In genomic region chr10:70799906-70800305, GRCm38 (mm10) we compare ENCODE assay signal across 14 mouse cellular contexts.
DNase-seq lines count a peak whose midpoint lies in the region; ATAC-seq and TF ChIP-seq lines count a peak whose summit lies in the region.
"Had no signal": no experiment of that assay in that cellular context is flagged by ENCODE, and none has a peak within 500 bp of the region (broad histone marks: within the 10 kb centered on the region; RNA-seq: fewer than 3 reads in every experiment).

No protein-coding gene starts in this region.

- no peaks in the 10 kb centered on the region for H3K36me3 ChIP-seq in heart, adult 2 months (ENCODE audit: control insufficient read depth, insufficient read depth, low read length)
- no peaks in the 10 kb centered on the region for H3K36me3 ChIP-seq in heart, embryonic 12.5 days
- H3K36me3 ChIP-seq in hindbrain, embryonic 16.5 days (ENCODE audit: control insufficient read depth, insufficient read depth, low read length): no peaks in the 10 kb centered on the region
- H3K36me3 ChIP-seq: liver, embryonic 15.5 days; neural tube, embryonic 12.5 days had no signal

- no peak overlapping the region for H3K9ac ChIP-seq in heart, adult 2 months (ENCODE audit: low read depth, low read length)
- no peak overlapping the region for H3K9ac ChIP-seq in heart, embryonic 12.5 days
- H3K9ac ChIP-seq in hindbrain, embryonic 16.5 days (ENCODE audit: low read depth, low read length): no peak overlapping the region
- H3K9ac ChIP-seq: liver, embryonic 15.5 days; neural tube, embryonic 12.5 days had no signal

- no peaks in the 10 kb centered on the region for H3K79me2 ChIP-seq in heart, adult 2 months (replicated peaks; ENCODE audit: control insufficient read depth, insufficient read depth, low read length)

- H3K27me3 ChIP-seq in heart, adult 2 months (ENCODE audit: control insufficient read depth, insufficient read depth, low read length): no peaks in the 10 kb centered on the region
- no peaks in the 10 kb centered on the region for H3K27me3 ChIP-seq in heart, embryonic 12.5 days (replicated peaks)
- H3K27me3 ChIP-seq in hindbrain, embryonic 16.5 days (replicated peaks; ENCODE audit: control insufficient read depth, insufficient read depth, low read length): no peaks in the 10 kb centered on the region
- H3K27me3 ChIP-seq: CH12.LX; liver, embryonic 15.5 days; neural tube, embryonic 12.5 days had no signal

- peak overlapping the region; percentile 51 for H3K27ac ChIP-seq in heart, adult 2 months
- H3K27ac ChIP-seq in heart, embryonic 12.5 days (ENCODE audit: poor library complexity, severe bottlenecking): no peak overlapping the region
- H3K27ac ChIP-seq in cortical plate, adult 2 months (ENCODE audit: insufficient read depth, low read length): peak overlapping the region; percentile 83
- peak overlapping the region; percentile 23 for H3K27ac ChIP-seq in hindbrain, embryonic 16.5 days (ENCODE audit: low read depth, low read length)
- H3K27ac ChIP-seq: liver, embryonic 15.5 days; neural tube, embryonic 12.5 days had no signal

- peaks cover 2% of the 10 kb centered on the region for H3K4me1 ChIP-seq in heart, adult 2 months (ENCODE audit: control insufficient read depth, insufficient read depth, low read length)
- no peaks in the 10 kb centered on the region for H3K4me1 ChIP-seq in heart, embryonic 12.5 days (replicated peaks)
- peaks cover 10% of the 10 kb centered on the region; the same call in 1 of the 2 replicates for H3K4me1 ChIP-seq in cortical plate, adult 2 months (ENCODE audit: control insufficient read depth, insufficient read depth, low read length)
- peaks cover 7% of the 10 kb centered on the region for H3K4me1 ChIP-seq in hindbrain, embryonic 16.5 days (ENCODE audit: control insufficient read depth, insufficient read depth, low read depth, low read length)
- H3K4me1 ChIP-seq: liver, embryonic 15.5 days had no signal

- no peaks in the 10 kb centered on the region; the same call in 1 of the 2 replicates for H3K9me3 ChIP-seq in heart, embryonic 12.5 days (replicated peaks)
- no peaks in the 10 kb centered on the region for H3K9me3 ChIP-seq in hindbrain, embryonic 16.5 days (ENCODE audit: control insufficient read depth, low read length)
- H3K9me3 ChIP-seq: liver, embryonic 15.5 days; neural tube, embryonic 12.5 days had no signal

- peak; percentile 11 to 24 for DNase-seq in heart, adult 2 months
- peak; percentile 61 for DNase-seq in 3T3-L1 (ENCODE audit: low read depth, low spot score)
- no peak for DNase-seq in adrenal gland, postnatal 25 days
- no peak for DNase-seq in urinary bladder, adult 18-20 months (ENCODE audit: low spot score in 2 of 2)
- no peak for DNase-seq in yolk sac, embryonic 10.5 days (ENCODE audit: low spot score)
- DNase-seq: kidney, adult 18-20 months; spleen, adult 18-20 months; thymus, adult 2 months had no signal

- H3K4me2 ChIP-seq in heart, embryonic 12.5 days: no peak overlapping the region
- H3K4me2 ChIP-seq in hindbrain, embryonic 16.5 days (ENCODE audit: low read length): no peak overlapping the region
- H3K4me2 ChIP-seq: liver, embryonic 15.5 days; neural tube, embryonic 12.5 days had no signal

- 69% methylated on average over 5 of the region's 5 CpGs for WGBS in heart, adult 2 months
- WGBS in heart, embryonic 12.5 days: 79% methylated on average over 5 of the region's 5 CpGs
- 72% methylated on average over 5 of the region's 5 CpGs for WGBS in hindbrain, embryonic 16.5 days

- no peak overlapping the region for H3K4me3 ChIP-seq in heart, adult 2 months
- no peak overlapping the region for H3K4me3 ChIP-seq in heart, embryonic 12.5 days
- no peak overlapping the region for H3K4me3 ChIP-seq in cortical plate, adult 2 months (ENCODE audit: insufficient read depth, low read length)
- H3K4me3 ChIP-seq in hindbrain, embryonic 16.5 days (ENCODE audit: low read length): no peak overlapping the region
- H3K4me3 ChIP-seq: liver, embryonic 15.5 days; neural tube, embryonic 12.5 days had no signal

- no peak for TF ChIP-seq CTCF in heart, adult 2 months (IDR thresholded peaks at IDR 0.05)
- TF ChIP-seq CTCF in cortical plate, adult 2 months (IDR thresholded peaks at IDR 0.05; ENCODE audit: extremely low read depth, insufficient read depth, low read length): no peak

- no peak for TF ChIP-seq POLR2A in heart, adult 2 months (IDR thresholded peaks at IDR 0.05; ENCODE audit: insufficient read depth, low read depth, low read length)
- TF ChIP-seq POLR2A in cortical plate, adult 2 months (IDR thresholded peaks at IDR 0.05; ENCODE audit: extremely low read depth, insufficient read depth, low read length): no peak

- TF ChIP-seq EP300 in heart, adult 2 months (IDR thresholded peaks at IDR 0.05; ENCODE audit: insufficient read depth, low read depth, low read length): no peak

- ATAC-seq in heart, embryonic 12.5 days (ENCODE audit: insufficient number of reproducible peaks, low FRiP score): no peak
- ATAC-seq in hindbrain, embryonic 16.5 days: peak; percentile 60

- intact Hi-C loops in heart, adult 2 months (cut with DNase I): loop anchor here (5.0 kb wide), 1 partner anchor 162 kb away; no protein-coding TSS in a partner anchor

Comparison
In these comparisons a context has a peak if more than half of its experiments do, and no peak if none do; other contexts are left out.
1. DNase-seq: peak in heart, adult 2 months (2 of 2) and 3T3-L1 (single experiment); none in adrenal gland, postnatal 25 days (single experiment), urinary bladder, adult 18-20 months (0 of 2) and yolk sac, embryonic 10.5 days (single experiment).